In genomic region chr10:127509051-127509836, GRCm38 (mm10) we compare ENCODE assay signal across 8 mouse cellular contexts. TPM values are rescaled to one million over a fixed set of nuclear protein-coding genes. Genes with fewer than 3 reads are reported as not detected.
DNase-seq lines count a peak whose midpoint lies in the region; ATAC-seq lines count a peak whose summit lies in the region.

No protein-coding gene starts in this region.

- ATAC-seq in hindbrain, embryonic 13.5 days (ENCODE audit: low FRiP score): peak; percentile 65

- no peaks in the 10 kb centered on the region for H3K9me3 ChIP-seq in hindbrain, embryonic 13.5 days

- peak; percentile 93 for DNase-seq in Muller cell, postnatal 12 days (ENCODE audit: inconsistent ontology term)
- DNase-seq in cerebellum, adult 9-10 months: peak; percentile 98
- DNase-seq in frontal cortex, postnatal 14 days (ENCODE audit: low spot score in 2 of 2): peak; percentile 72 to 86
- DNase-seq in layer of hippocampus, postnatal 14 days (ENCODE audit: low spot score in 2 of 2): peak; percentile 87 to 90
- DNase-seq in lung, postnatal 10 days: peak; percentile 93
- peak; percentile 82 for DNase-seq in ovary, postnatal 36 days (ENCODE audit: low spot score)
- peak; percentile 90 for DNase-seq in thymus, postnatal 25 days

- peak overlapping the region; percentile 78 for H3K4me2 ChIP-seq in hindbrain, embryonic 13.5 days

- WGBS in hindbrain, embryonic 13.5 days: under 1% methylated on average over 35 of the region's 35 CpGs

- peak overlapping the region; percentile 82 for H3K9ac ChIP-seq in hindbrain, embryonic 13.5 days

- H3K4me1 ChIP-seq in hindbrain, embryonic 13.5 days (replicated peaks): peaks cover 67% of the 10 kb centered on the region

- H3K36me3 ChIP-seq in hindbrain, embryonic 13.5 days: peaks cover 16% of the 10 kb centered on the region

- H3K27ac ChIP-seq in hindbrain, embryonic 13.5 days: peak overlapping the region; percentile 100

- H3K27me3 ChIP-seq in hindbrain, embryonic 13.5 days: peaks cover 24% of the 10 kb centered on the region

- H3K4me3 ChIP-seq in hindbrain, embryonic 13.5 days: peak overlapping the region; percentile 41

RNA-seq across cellular contexts. Expression of gene Ndufa4l2, which starts 5.5 kb away (rescaled TPM):
- polyA plus RNA-seq in hindbrain, embryonic 13.5 days (2015; fragmentation: Nextera tagmentation; extraction: Ambion mirVana): 13.4 and 15.5 TPM in 2 replicates
- total RNA-seq in layer of hippocampus, postnatal 14 days (2021): 1 to 10 TPM; 4.8 to 6.9 TPM

RNA-seq across cellular contexts. Expression of gene Stac3, which starts 7.8 kb away (rescaled TPM):
- 2.5 TPM in 2 replicates for polyA plus RNA-seq in hindbrain, embryonic 13.5 days (2015; fragmentation: Nextera tagmentation; extraction: Ambion mirVana)
- 1 to 10 TPM; 5.0 to 6.4 TPM for total RNA-seq in layer of hippocampus, postnatal 14 days (2021)

RNA-seq across cellular contexts. Expression of gene Shmt2, which starts 13.0 kb away (rescaled TPM):
- polyA plus RNA-seq in hindbrain, embryonic 13.5 days (2015; fragmentation: Nextera tagmentation; extraction: Ambion mirVana): 52.7 and 57.5 TPM in 2 replicates
- 10 to 100 TPM; 33.0 to 35.5 TPM for total RNA-seq in layer of hippocampus, postnatal 14 days (2021)

RNA-seq across cellular contexts. Expression of gene Nxph4, which starts 25.1 kb away (rescaled TPM):
- 139 and 176 TPM in 2 replicates for polyA plus RNA-seq in hindbrain, embryonic 13.5 days (2015; fragmentation: Nextera tagmentation; extraction: Ambion mirVana)
- total RNA-seq in layer of hippocampus, postnatal 14 days (2021): 1 to 10 TPM; 2.7 TPM

Comparison
In these comparisons a context has a peak if more than half of its experiments do, and no peak if none do; other contexts are left out.
1. Peak in every context shown above with its lines: DNase-seq, ATAC-seq, H3K4me3 ChIP-seq and H3K27ac ChIP-seq.